Mouse (Mus musculus): ENCODE measurements around the gene Ptprj. TPM values are rescaled to one million over a fixed set of nuclear protein-coding genes. Genes with fewer than 3 reads are reported as not detected.

The Ptprj gene
- total and polyA plus RNA-seq, 3 experiments = 6.9 to 8.9 (median 7.3) TPM

GRCm38 (mm10) chr2:90547144-90547609 lies 33.3 kb downstream of the Ptprj start:
- Histone ChIP-seq H3K27me3 (replicated peaks) (no peaks in the 10 kb centered on the region), H3K27ac (ENCODE audit: insufficient read depth, low read depth) (0 out of 2 replicates have a peak overlapping the region, but pooled peaks have one; percentile 28), H3K9ac (ENCODE audit: insufficient read depth, low read depth) (no peak overlapping the region), H3K9me3 (replicated peaks; ENCODE audit: low read length) (peaks cover 3% of the 10 kb centered on the region), H3K4me3 (replicated peaks in 1 of 3; ENCODE audit: low read depth in 2 of 3, low read length in 2 of 3, poor library complexity in 1 of 3) (no peak overlapping the region), H3K4me2 (ENCODE audit: insufficient read depth, low read depth, poor library complexity, severe bottlenecking) (peak overlapping the region; percentile 100), H3K36me3 (replicated peaks in 1 of 2; ENCODE audit: control insufficient read depth in 1 of 2, insufficient read depth in 1 of 2, low read length in 1 of 2) (no peaks in the 10 kb centered on the region), H3K79me2 (replicated peaks; ENCODE audit: control insufficient read depth, extremely low read depth, insufficient read depth, poor library complexity, severe bottlenecking) (peaks cover 19% of the 10 kb centered on the region), H3K4me1 (ENCODE audit: control insufficient read depth in 1 of 2, insufficient read depth in 2 of 2) (peaks cover 29 to 87% of the 10 kb centered on the region in 2 experiments)
- DNase-seq (ENCODE audit: extremely low read depth) = peak; percentile 92
- in situ Hi-C loops (cut with MboI; ENCODE audit: low pct_ligation_motif_present, low pct_unique_long_range_greater_than_20kb, low sequenced_read_pairs) (no loop called here), dilution Hi-C loops (cut with MboI; ENCODE audit: extremely low pct_ligation_motif_present, extremely low pct_unique_long_range_greater_than_20kb, low sequenced_read_pairs) (no loop called here)
- 0 out of 2 replicates have a peak, but pooled peaks have one; percentile 25 for TF ChIP-seq NELFE (IDR thresholded peaks at IDR 0.05; ENCODE audit: low read depth, low read length)
- peak; percentile 31; the same call in 1 of the 2 replicates for TF ChIP-seq MEF2A (IDR thresholded peaks at IDR 0.05; ENCODE audit: borderline replicate concordance, low read depth, low read length)
- no peak for TF ChIP-seq E2F4 (IDR thresholded peaks at IDR 0.05; ENCODE audit: insufficient replicate concordance, low read depth, low read length)
- no peak for TF ChIP-seq NRF1 (IDR thresholded peaks at IDR 0.05; ENCODE audit: low read depth, low read length)
- no peak; the same call in 1 of the 2 replicates for TF ChIP-seq MAZ (IDR thresholded peaks at IDR 0.05; ENCODE audit: low read depth, low read length)
- TF ChIP-seq KAT2A (IDR thresholded peaks at IDR 0.05; ENCODE audit: insufficient replicate concordance, low read length) = 0 out of 2 replicates have a peak, but pooled peaks have one; percentile 23
- peak; percentile 53 for TF ChIP-seq TCF12 (IDR thresholded peaks at IDR 0.05; ENCODE audit: low read depth, low read length)
- TF ChIP-seq USF1 (IDR thresholded peaks at IDR 0.05; ENCODE audit: low read depth, low read length) = no peak
- TF ChIP-seq TBP (conservative IDR thresholded peaks at IDR 0.05; ENCODE audit: low read depth, low read length) = no peak
- peak; percentile 92 for TF ChIP-seq EP300 (IDR thresholded peaks at IDR 0.05; ENCODE audit: low read length)
- peak; percentile 23; the same call in 1 of the 2 replicates for TF ChIP-seq SMC3 (IDR thresholded peaks at IDR 0.05; ENCODE audit: low read depth, low read length)
- TF ChIP-seq RCOR1 (conservative IDR thresholded peaks at IDR 0.05; ENCODE audit: low read depth, low read length) = peak; percentile 61; the same call in 1 of the 2 replicates
- TF ChIP-seq ZKSCAN1 (IDR thresholded peaks at IDR 0.05; ENCODE audit: borderline replicate concordance, low read depth, low read length) = no peak
- TF ChIP-seq CTCF (conservative IDR thresholded peaks at IDR 0.05 in 1 of 2, IDR thresholded peaks at IDR 0.05 in 1 of 2; ENCODE audit: low read depth in 2 of 2, low read length in 2 of 2) = no peak
- peak; percentile 93 for TF ChIP-seq SIN3A (IDR thresholded peaks at IDR 0.05; ENCODE audit: low read length)
- TF ChIP-seq PAX5 (IDR thresholded peaks at IDR 0.05; ENCODE audit: low read length) = no peak
- peak; percentile 28; the same call in 1 of the 2 replicates for TF ChIP-seq ELF1 (IDR thresholded peaks at IDR 0.05; ENCODE audit: low read depth, low read length)
- no peak for TF ChIP-seq UBTF (IDR thresholded peaks at IDR 0.05; ENCODE audit: low read depth, low read length)
- peak; percentile 95 for TF ChIP-seq JUND (conservative IDR thresholded peaks at IDR 0.05; ENCODE audit: low read depth, low read length)
- no peak for TF ChIP-seq ZC3H11A (IDR thresholded peaks at IDR 0.05; ENCODE audit: low read depth, low read length)
- no peak for TF ChIP-seq HCFC1 (IDR thresholded peaks at IDR 0.05; ENCODE audit: low read depth, low read length)
- TF ChIP-seq MAX (IDR thresholded peaks at IDR 0.05; ENCODE audit: low read length) = peak; percentile 84; the same call in 1 of the 2 replicates
- peak; percentile 82 for TF ChIP-seq MAFK (IDR thresholded peaks at IDR 0.05; ENCODE audit: insufficient replicate concordance, low read length)
- peak; percentile 84 for TF ChIP-seq ETS1 (conservative IDR thresholded peaks at IDR 0.05; ENCODE audit: low read depth, low read length)
- no peak for TF ChIP-seq USF2 (conservative IDR thresholded peaks at IDR 0.05; ENCODE audit: low read depth, low read length)
- TF ChIP-seq CHD1 (IDR thresholded peaks at IDR 0.05; ENCODE audit: low read depth, low read length) = no peak
- TF ChIP-seq POLR2A (IDR thresholded peaks at IDR 0.05; ENCODE audit: low read depth, low read length) = no peak
- no peak for TF ChIP-seq POLR2AphosphoS2 (IDR thresholded peaks at IDR 0.05; ENCODE audit: low read depth, low read length)
- peak; percentile 86 for TF ChIP-seq JUN (IDR thresholded peaks at IDR 0.05; ENCODE audit: insufficient read depth, low read depth, low read length)
- TF ChIP-seq CHD2 (IDR thresholded peaks at IDR 0.05; ENCODE audit: low read length) = peak; percentile 62; the same call in 1 of the 2 replicates
- peak; percentile 72; the same call in 1 of the 2 replicates for TF ChIP-seq MXI1 (IDR thresholded peaks at IDR 0.05; ENCODE audit: low read depth, low read length)
- no peak; the same call in none of the 2 replicates for TF ChIP-seq RAD21 (IDR thresholded peaks at IDR 0.05; ENCODE audit: low read depth, low read length)
- TF ChIP-seq MYC (IDR thresholded peaks at IDR 0.05; ENCODE audit: low read depth, low read length) = peak; percentile 88
- TF ChIP-seq IRF4 (IDR thresholded peaks at IDR 0.05; ENCODE audit: low read depth, low read length) = peak; percentile 96
- TF ChIP-seq ZNF384 (IDR thresholded peaks at IDR 0.05; ENCODE audit: low read depth, low read length) = peak; percentile 42; the same call in 1 of the 2 replicates
- TF ChIP-seq GABPA (IDR thresholded peaks at IDR 0.05; ENCODE audit: insufficient replicate concordance, low read depth, low read length) = no peak
- TF ChIP-seq BHLHE40 (IDR thresholded peaks at IDR 0.05; ENCODE audit: low read depth, low read length) = peak; percentile 82
- TF ChIP-seq ZMIZ1 (IDR thresholded peaks at IDR 0.05; ENCODE audit: low read depth, low read length) = no peak

Measured in CH12.LX (cell line).